Mouse (Mus musculus) E14TG2a.4 (cell line): Measurements from ENCODE around the gene Tmtc4.

Experiments used
- CTCF ChIP-seq: conservative IDR thresholded peaks from 2 replicates; pipeline ENCODE4 v1.5.1; 2014; ENCODE audit warnings: low read length
- POU5F1 ChIP-seq: IDR thresholded peaks from 2 replicates; pipeline ENCODE4 v1.6.1; 2014; ENCODE audit warnings: low read length, borderline replicate concordance

DNA sequence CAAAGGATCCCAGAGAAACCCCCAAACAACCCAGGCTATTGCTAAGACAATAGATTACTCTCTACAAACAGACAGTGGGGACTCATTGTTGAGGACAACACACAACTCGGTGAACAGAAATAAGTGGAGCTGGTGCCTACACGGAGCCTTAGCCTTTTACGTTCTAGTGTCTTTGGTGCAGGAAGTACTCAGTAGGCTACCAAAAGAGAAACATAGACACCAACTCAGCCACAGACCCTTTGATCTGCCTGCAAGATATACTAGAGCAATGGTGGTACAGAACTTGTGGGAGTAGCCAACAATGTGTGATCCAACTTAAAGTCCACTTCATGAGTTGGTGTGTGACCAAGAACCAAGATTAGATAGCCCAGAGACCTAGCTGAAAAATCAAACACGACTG is 75.8 kb downstream of the Tmtc4 start:
- no peak for TF ChIP-seq CTCF
- TF ChIP-seq POU5F1, result no peak
